Mouse (Mus musculus): ENCODE data around the gene Ttc13. TPM values are rescaled to one million over a fixed set of nuclear protein-coding genes. Genes with fewer than 3 reads are reported as not detected.

Gene Ttc13
- polyA plus RNA-seq, 1 experiment from 2014 or later, result 49.7 TPM

GRCm38 (mm10) chr8:124652546-124652945 is 69.2 kb downstream of the Ttc13 start:
- Histone ChIP-seq H3K4me1 (peaks cover 40% of the 10 kb centered on the region), H3K9me3 (no peaks in the 10 kb centered on the region), H3K4me2 (no peak overlapping the region; the same call in 1 of the 2 replicates), H3K27ac (peak overlapping the region; percentile 87), H3K4me3 (no peak overlapping the region), H3K27me3 (no peaks in the 10 kb centered on the region), H3K36me3 (no peaks in the 10 kb centered on the region), H3K9ac (0 out of 2 replicates have a peak overlapping the region, but pooled peaks have one; percentile 5)
- 13% methylated on average over 4 of the region's 4 CpGs for WGBS
- ATAC-seq (ENCODE audit: borderline replicate concordance, extremely low read depth, low FRiP score, low TSS enrichment), result peak; percentile 88

- H3K27me3 ChIP-seq, result no peaks in the 10 kb centered on the region
- WGBS, result 82% methylated on average over 20 of the region's 20 CpGs
These were observed 70.0 kb downstream of the Ttc13 start for GRCm38 (mm10) chr8:124651776-124652175.

GRCm38 (mm10) chr8:124648311-124648710 is 73.5 kb downstream of the Ttc13 start:
- no peak overlapping the region for H3K4me3 ChIP-seq
- H3K27ac ChIP-seq, result no peak overlapping the region
- H3K36me3 ChIP-seq, result no peaks in the 10 kb centered on the region
- H3K4me2 ChIP-seq, result no peak overlapping the region
- no peak for ATAC-seq (ENCODE audit: borderline replicate concordance, extremely low read depth, low FRiP score, low TSS enrichment)
- no peak overlapping the region for H3K9ac ChIP-seq
- H3K4me1 ChIP-seq, result peaks cover 53% of the 10 kb centered on the region
- H3K27me3 ChIP-seq, result no peaks in the 10 kb centered on the region
- no peaks in the 10 kb centered on the region for H3K9me3 ChIP-seq

More at GRCm38 (mm10) chr8:124651776-124652175, 70.0 kb downstream of the Ttc13 start:
- Histone ChIP-seq H3K9ac (no peak overlapping the region), H3K36me3 (no peaks in the 10 kb centered on the region), H3K4me2 (no peak overlapping the region), H3K9me3 (no peaks in the 10 kb centered on the region), H3K27ac (peak overlapping the region; percentile 87; the same call in 1 of the 2 replicates), H3K4me1 (peaks cover 40% of the 10 kb centered on the region), H3K4me3 (no peak overlapping the region)
- no peak for ATAC-seq (ENCODE audit: borderline replicate concordance, extremely low read depth, low FRiP score, low TSS enrichment)

DNA sequence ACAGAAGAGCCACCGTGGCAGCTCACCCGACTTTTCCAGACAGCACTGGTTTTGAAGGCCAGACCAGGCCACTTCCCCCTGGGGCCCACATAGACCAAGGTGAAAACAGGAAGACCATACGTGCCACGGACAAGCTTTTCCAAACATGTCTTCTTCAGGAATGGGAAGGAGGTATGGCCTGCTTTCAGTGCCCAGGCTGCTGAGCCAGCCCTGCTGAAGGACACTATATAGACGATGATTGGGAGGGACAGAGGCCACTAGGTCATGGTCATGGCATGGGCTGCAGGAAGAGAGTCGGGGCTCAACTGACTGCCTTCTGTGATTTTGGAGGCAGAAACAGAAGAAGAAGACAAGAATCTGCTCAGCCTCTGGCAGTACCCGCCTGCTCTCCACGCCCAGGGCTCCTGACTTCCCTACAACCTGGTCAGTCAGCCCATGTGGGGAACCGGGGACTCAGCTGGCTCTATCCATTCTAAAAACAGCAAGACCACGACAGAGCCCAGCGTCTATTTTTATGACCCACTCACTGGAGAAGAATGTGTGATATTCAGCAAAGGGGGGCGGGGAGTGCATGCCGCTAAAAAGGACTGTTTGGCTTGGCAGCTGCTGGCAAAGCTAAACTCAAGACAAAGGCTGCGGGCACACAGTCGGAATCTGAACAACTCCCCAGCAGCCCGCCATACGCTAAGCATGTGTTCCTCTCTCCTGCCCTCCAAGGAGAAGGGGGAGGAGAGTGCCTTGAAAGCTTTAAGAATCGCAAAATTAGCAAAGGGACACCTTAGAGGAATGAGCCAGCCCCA is 78.0 kb downstream of the Ttc13 start:
- peaks cover 42% of the 10 kb centered on the region for H3K4me1 ChIP-seq
- H3K4me3 ChIP-seq, result no peak overlapping the region
- peak; percentile 78 for ATAC-seq (ENCODE audit: borderline replicate concordance, extremely low read depth, low FRiP score, low TSS enrichment)
- WGBS, result 27% methylated on average over 18 of the region's 18 CpGs
- peak overlapping the region; percentile 43 for H3K4me2 ChIP-seq
- no peaks in the 10 kb centered on the region for H3K27me3 ChIP-seq
- H3K36me3 ChIP-seq, result peaks cover 6% of the 10 kb centered on the region; the same call in 1 of the 2 replicates
- H3K27ac ChIP-seq, result peak overlapping the region; percentile 97
- no peaks in the 10 kb centered on the region for H3K9me3 ChIP-seq
- H3K9ac ChIP-seq, result 0 out of 2 replicates have a peak overlapping the region, but pooled peaks have one; percentile 13

DNA sequence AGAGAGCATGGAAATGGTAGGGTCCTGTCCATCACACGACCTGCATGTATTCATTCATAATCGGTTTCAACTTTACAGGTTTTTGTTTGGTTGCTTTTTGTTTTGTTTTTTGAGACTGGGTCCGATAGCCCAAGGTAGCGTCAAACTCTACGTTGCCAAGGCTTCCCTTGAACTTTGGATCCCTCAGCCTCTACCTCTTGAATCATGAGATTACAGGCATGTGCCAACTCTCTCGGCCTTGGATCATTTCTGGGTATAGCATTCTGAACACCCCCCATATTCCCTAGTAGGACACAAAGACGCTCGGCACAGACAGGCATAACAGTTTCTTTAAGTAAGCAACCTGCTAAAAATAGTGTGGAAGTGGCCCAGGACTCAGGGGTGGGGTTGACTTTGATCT is 80.2 kb downstream of the Ttc13 start:
- no peak overlapping the region for H3K27ac ChIP-seq
- no peak overlapping the region for H3K4me3 ChIP-seq
- ATAC-seq (ENCODE audit: borderline replicate concordance, extremely low read depth, low FRiP score, low TSS enrichment), result no peak
- H3K9ac ChIP-seq, result no peak overlapping the region
- 91% methylated on average over 8 of the region's 8 CpGs for WGBS
- no peaks in the 10 kb centered on the region for H3K9me3 ChIP-seq
- H3K4me2 ChIP-seq, result no peak overlapping the region
- peaks cover 37% of the 10 kb centered on the region for H3K4me1 ChIP-seq
- peaks cover 26% of the 10 kb centered on the region for H3K36me3 ChIP-seq
- no peaks in the 10 kb centered on the region for H3K27me3 ChIP-seq

DNA sequence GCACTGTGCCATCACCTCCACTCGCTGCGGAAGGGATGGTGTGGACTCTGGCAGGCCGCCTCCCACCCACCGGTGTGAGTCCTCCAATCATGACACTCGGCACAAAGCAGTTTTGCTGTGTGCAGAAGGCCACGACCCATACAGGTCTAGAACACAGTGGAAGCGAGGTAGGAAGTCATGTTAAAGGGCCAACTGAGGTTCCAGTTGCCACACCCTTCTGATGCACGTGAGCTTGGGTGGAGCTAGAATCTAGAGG is 86.6 kb downstream of the Ttc13 start:
- peaks cover 34% of the 10 kb centered on the region for H3K4me1 ChIP-seq
- no peak overlapping the region for H3K27ac ChIP-seq
- 80% methylated on average over 8 of the region's 8 CpGs for WGBS
- H3K36me3 ChIP-seq, result peaks cover 36% of the 10 kb centered on the region
- ATAC-seq (ENCODE audit: borderline replicate concordance, extremely low read depth, low FRiP score, low TSS enrichment), result no peak
- H3K4me3 ChIP-seq, result no peak overlapping the region
- H3K27me3 ChIP-seq, result no peaks in the 10 kb centered on the region
- no peaks in the 10 kb centered on the region for H3K9me3 ChIP-seq
- no peak overlapping the region for H3K4me2 ChIP-seq
- H3K9ac ChIP-seq, result no peak overlapping the region

DNA sequence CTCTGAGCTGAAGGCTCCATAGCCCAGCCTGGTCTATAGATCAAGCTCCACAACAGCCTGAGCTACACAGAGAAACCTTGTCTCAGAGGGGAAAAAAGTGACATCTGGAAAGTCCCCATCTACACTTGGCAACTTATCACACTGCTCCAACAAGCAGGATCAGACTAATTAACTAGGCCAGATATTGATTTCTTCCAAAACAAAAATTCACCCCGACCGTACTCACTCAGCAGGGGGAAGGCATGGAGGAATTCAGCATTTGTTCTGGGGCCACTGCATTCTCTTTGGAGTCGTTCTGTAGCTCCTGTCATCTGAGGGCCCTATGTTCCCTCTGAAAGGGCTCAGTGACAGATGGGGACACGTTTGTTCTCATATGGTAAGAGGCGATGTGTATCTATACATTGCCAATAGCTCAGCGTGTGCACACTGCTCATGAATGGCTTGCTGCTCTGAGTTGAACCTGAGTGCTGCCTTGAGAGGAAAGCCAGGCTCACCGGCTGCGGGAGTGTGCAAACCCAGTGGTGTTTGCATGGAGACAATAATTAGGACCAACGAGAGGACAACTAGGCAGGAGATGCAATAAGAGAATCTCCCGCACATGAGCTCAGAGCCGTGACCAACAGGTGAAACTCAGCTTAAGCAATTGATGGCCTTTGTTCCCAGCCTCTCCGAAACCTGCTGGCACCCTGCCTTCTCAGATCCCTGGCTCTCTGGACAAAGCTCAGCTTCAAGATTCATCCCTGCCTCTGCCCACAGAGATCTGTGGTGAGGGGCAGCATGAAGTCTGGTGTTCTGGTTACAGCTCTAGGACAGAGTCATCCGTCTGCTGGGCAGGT is 87.2 kb downstream of the Ttc13 start:
- Histone ChIP-seq H3K4me1 (peaks cover 36% of the 10 kb centered on the region), H3K27ac (no peak overlapping the region), H3K36me3 (peaks cover 36% of the 10 kb centered on the region), H3K9ac (no peak overlapping the region), H3K9me3 (no peaks in the 10 kb centered on the region), H3K4me2 (no peak overlapping the region), H3K4me3 (no peak overlapping the region), H3K27me3 (no peaks in the 10 kb centered on the region)
- WGBS, result 79% methylated on average over 13 of the region's 13 CpGs
- ATAC-seq (ENCODE audit: borderline replicate concordance, extremely low read depth, low FRiP score, low TSS enrichment), result no peak

DNA sequence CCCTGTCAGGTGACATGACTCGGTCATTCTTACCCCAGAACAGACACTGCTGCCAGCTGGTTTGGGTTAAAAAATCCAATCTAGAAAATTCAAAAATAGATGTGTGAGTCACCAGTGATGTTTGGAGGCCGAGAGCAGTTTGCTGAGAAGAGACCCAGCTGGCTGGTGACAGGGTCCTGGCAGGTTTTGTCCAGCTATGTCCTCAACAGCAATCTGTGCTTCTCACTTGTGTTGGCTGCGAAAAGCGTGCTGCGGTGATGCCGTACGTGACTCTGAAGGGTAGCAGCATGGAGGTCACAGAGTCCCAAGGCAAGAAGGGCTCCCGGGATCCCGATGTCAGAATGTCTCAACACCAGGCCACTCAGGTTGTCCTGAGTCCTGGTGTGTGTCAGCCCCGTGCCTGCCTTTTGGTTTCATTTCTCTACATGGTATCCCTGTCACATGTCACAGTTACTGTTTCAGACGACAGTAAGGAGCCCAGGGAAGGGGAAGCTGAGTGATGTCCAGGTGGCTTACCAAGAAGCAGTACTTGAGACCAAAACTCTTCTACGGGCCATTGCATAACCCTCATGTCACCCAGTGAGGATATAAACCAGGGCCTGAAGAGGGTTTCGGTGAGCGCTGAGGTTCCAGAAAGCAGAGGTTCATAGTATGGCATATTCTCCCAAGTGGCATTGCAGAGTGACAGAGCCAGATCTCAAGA is 88.6 kb downstream of the Ttc13 start:
- WGBS, result 48% methylated on average over 14 of the region's 14 CpGs
- peaks cover 36% of the 10 kb centered on the region for H3K4me1 ChIP-seq
- H3K9ac ChIP-seq, result no peak overlapping the region
- H3K27me3 ChIP-seq, result no peaks in the 10 kb centered on the region
- no peaks in the 10 kb centered on the region for H3K9me3 ChIP-seq
- no peak overlapping the region for H3K4me3 ChIP-seq
- peak overlapping the region; percentile 16; the same call in 1 of the 2 replicates for H3K4me2 ChIP-seq
- peak; percentile 77 for ATAC-seq (ENCODE audit: borderline replicate concordance, extremely low read depth, low FRiP score, low TSS enrichment)
- peaks cover 25% of the 10 kb centered on the region for H3K36me3 ChIP-seq
- peak overlapping the region; percentile 89 for H3K27ac ChIP-seq

DNA sequence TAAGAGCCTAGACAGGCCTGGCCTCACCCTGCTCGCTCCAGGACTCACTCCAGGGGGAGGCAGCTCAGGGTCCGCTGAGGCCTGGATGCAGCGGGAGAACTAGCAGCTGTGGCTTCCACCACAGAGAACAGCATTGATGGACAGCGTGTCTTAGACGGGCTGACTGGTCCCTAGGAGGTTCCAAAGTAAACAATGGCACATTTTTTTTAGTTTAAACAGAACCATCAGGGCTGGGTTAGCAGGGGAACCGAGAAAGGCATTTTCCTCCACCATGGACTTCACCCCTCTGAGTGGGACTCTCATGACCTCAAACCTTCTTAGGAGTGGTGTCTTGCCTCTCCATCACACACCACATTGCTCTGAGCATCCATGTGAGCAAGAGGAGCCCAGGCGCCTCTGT is 89.8 kb downstream of the Ttc13 start:
- H3K27me3 ChIP-seq, result no peaks in the 10 kb centered on the region
- H3K4me2 ChIP-seq, result peak overlapping the region; percentile 8; the same call in 1 of the 2 replicates
- H3K4me1 ChIP-seq, result peaks cover 36% of the 10 kb centered on the region
- H3K9me3 ChIP-seq, result no peaks in the 10 kb centered on the region
- WGBS, result 15% methylated on average over 7 of the region's 7 CpGs
- peak; percentile 83 for ATAC-seq (ENCODE audit: borderline replicate concordance, extremely low read depth, low FRiP score, low TSS enrichment)
- 0 out of 2 replicates have a peak overlapping the region, but pooled peaks have one; percentile 13 for H3K9ac ChIP-seq
- H3K4me3 ChIP-seq, result no peak overlapping the region
- peak overlapping the region; percentile 89 for H3K27ac ChIP-seq
- H3K36me3 ChIP-seq, result peaks cover 13% of the 10 kb centered on the region

GRCm38 (mm10) chr8:124630891-124631290 is 90.9 kb downstream of the Ttc13 start:
- Histone ChIP-seq H3K9ac (no peak overlapping the region), H3K36me3 (peaks cover 4% of the 10 kb centered on the region), H3K4me2 (no peak overlapping the region), H3K4me3 (no peak overlapping the region), H3K27ac (no peak overlapping the region), H3K27me3 (no peaks in the 10 kb centered on the region), H3K4me1 (peaks cover 36% of the 10 kb centered on the region), H3K9me3 (no peaks in the 10 kb centered on the region; the same call in 1 of the 2 replicates)
- no peak for ATAC-seq (ENCODE audit: borderline replicate concordance, extremely low read depth, low FRiP score, low TSS enrichment)
- WGBS, result 83% methylated on average over 4 of the region's 4 CpGs

DNA sequence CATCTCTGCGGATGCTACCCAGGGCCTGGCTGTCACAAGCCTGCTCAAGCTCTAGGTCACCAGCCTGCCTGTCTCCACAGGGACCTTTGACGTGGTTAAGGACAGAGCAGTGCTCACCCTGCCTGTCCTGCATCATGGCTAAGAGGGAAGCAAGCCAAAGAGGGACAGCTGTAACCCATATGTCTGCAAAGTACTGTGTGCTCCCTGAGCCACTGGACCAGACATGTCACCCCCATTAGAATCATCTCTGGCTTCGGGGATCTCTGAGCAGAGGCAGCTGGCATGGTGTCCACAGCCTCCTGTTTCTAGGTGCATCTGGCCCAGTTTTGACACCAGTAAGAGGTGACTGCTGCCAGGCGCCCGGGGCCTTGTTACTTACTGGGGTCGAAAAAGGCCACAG is 91.3 kb downstream of the Ttc13 start:
- H3K9me3 ChIP-seq, result no peaks in the 10 kb centered on the region; the same call in 1 of the 2 replicates
- H3K4me3 ChIP-seq, result no peak overlapping the region
- H3K4me1 ChIP-seq, result peaks cover 36% of the 10 kb centered on the region
- no peaks in the 10 kb centered on the region for H3K27me3 ChIP-seq
- no peak overlapping the region for H3K9ac ChIP-seq
- no peak for ATAC-seq (ENCODE audit: borderline replicate concordance, extremely low read depth, low FRiP score, low TSS enrichment)
- H3K27ac ChIP-seq, result no peak overlapping the region
- no peak overlapping the region for H3K4me2 ChIP-seq
- H3K36me3 ChIP-seq, result peaks cover 3% of the 10 kb centered on the region; the same call in 1 of the 2 replicates
- WGBS, result 48% methylated on average over 6 of the region's 6 CpGs

All from lung, embryonic 15.5 days (tissue).